Mouse (Mus musculus) CH12.LX (cell line): ENCODE measurements around the gene Plac8.

ENCODE experiments used
- CTCF ChIP-seq, 2 experiments: IDR thresholded peaks in 1 of 2; conservative IDR thresholded peaks in 1 of 2; 2 replicates each; pipeline ENCODE4 v1.5.1; 2011 to 2012; ENCODE audit warnings: low read depth in 2 of 2, low read length in 2 of 2, improper control_type of control experiment in 1 of 2, inconsistent platforms in 1 of 2, mild to moderate bottlenecking in 1 of 2, moderate library complexity in 1 of 2
- E2F4 ChIP-seq: IDR thresholded peaks from 2 replicates; pipeline ENCODE4 v1.6.1; 2011; ENCODE audit warnings: low read depth, low read length, improper control_type of control experiment; ENCODE audit not compliant: insufficient replicate concordance
- POLR2A ChIP-seq: IDR thresholded peaks from 2 replicates; pipeline ENCODE4 v1.6.1; 2011; ENCODE audit warnings: low read depth, mild to moderate bottlenecking, improper control_type of control experiment, low read length
- ZC3H11A ChIP-seq: IDR thresholded peaks from 2 replicates; pipeline ENCODE4 v1.6.1; 2012; ENCODE audit warnings: low read depth, mild to moderate bottlenecking, inconsistent platforms, low read length, improper control_type of control experiment

GRCm38 (mm10) chr5:100597886-100598485 lies 25.9 kb upstream of the Plac8 start:
- no peak for TF ChIP-seq CTCF (conservative IDR thresholded peaks at IDR 0.05 in 1 of 2, IDR thresholded peaks at IDR 0.05 in 1 of 2; ENCODE audit: low read depth in 2 of 2, low read length in 2 of 2)
- no peak for TF ChIP-seq E2F4
- TF ChIP-seq ZC3H11A: no peak
- TF ChIP-seq POLR2A: no peak
